Mouse (Mus musculus): ENCODE data around the gene Gm2075. TPM values are rescaled to one million over a fixed set of nuclear protein-coding genes. Genes with fewer than 3 reads are reported as not detected.
"Not testable (repeated sequence)": the region's sequence is repeated elsewhere in the genome, so short reads cannot be mapped to it uniquely, and the experiment has no call there.

The Gm2075 gene
- polyA plus RNA-seq (2012; rRNA removed): not detected in 2 replicates

GRCm38 (mm10) chr12:88011548-88011947 lies at the start of gene Gm2075:
Gene Gm2075 (plus strand): TSS chr12:88011848.
- DNase-seq (ENCODE audit: low read depth): not testable (repeated sequence)

GRCm38 (mm10) chr12:87984000-87984399 lies 27.6 kb upstream of the Gm2075 start:
- DNase-seq (ENCODE audit: low read depth): peak; percentile 2

DNA sequence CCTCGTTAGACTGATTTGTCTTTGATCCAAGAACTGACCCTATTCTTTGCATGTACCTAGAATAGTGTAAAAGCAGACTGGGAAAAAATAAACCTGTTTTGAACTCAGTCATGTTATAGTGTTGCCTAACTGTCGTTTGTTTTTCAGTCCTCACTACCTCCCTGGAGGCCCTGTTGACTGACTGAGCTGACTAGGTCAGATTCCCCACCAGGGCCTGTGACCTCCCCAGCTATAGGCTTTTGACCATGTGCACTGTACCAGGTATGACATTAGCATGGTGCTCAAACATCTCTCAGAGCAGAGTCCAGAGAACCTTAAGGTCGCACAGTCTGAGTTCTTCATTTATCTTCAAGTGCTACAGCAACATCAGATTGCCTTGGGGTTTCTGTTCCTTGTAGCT lies 7.5 kb upstream of the Gm2075 start:
- DNase-seq (ENCODE audit: low read depth): not testable (repeated sequence)

- not testable (repeated sequence) for DNase-seq (ENCODE audit: low read depth)
Observed at GRCm38 (mm10) chr12:88018671-88019070, 7.0 kb downstream of the Gm2075 start, which contains the start of gene Gm6803. Gene Gm6803 (minus strand): TSS chr12:88018771.

DNA sequence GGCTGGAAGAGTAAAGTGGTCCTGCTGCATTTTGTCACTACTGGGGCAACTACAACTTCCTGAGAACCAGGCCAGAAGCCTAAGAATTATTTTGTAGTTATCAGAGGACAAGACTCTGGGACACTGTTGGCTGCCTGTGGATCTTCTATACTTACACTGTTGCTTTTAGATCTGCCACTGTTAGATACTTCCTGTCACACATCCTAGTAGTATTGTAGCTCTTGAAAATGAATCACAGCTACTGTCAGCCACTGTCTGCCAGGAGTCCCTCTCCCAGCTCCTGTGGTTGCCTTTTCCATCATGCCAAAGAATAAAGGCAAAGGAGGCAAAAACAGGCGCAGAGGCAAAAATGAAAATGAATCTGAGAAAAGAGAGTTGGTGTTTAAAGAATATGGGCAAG lies 15.1 kb downstream of the Gm2075 start, which contains the start of gene Gm2056:
Gm2056 (plus strand) TSS at position 301 of the 400 bp plus-strand sequence.
- not testable (repeated sequence) for DNase-seq (ENCODE audit: low read depth)

- DNase-seq (ENCODE audit: low read depth): not testable (repeated sequence)
Observed at GRCm38 (mm10) chr12:88032250-88032649, 20.6 kb downstream of the Gm2075 start.

- DNase-seq (ENCODE audit: low read depth): not testable (repeated sequence)
Observed at GRCm38 (mm10) chr12:88039062-88039461, 27.4 kb downstream of the Gm2075 start.

DNA sequence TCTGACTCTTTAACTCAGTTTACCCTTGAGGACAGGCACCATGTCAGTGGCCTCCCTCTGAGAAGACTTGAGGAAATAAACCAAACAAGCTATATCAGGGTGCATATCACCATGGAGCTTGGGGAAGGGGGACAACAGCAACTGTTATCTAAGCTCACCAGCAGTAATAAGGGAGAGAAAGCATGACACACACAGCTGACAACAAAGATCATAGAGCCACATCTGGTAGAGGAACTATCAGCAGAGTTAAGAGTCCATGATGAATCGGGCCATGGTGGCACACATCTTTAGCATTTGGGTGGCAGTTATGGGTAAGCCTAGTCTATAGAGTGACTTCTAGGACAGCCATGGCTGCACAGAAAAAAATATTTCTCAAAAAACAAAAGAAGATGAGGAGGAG lies 28.1 kb downstream of the Gm2075 start:
- not testable (repeated sequence) for DNase-seq (ENCODE audit: low read depth)

GRCm38 (mm10) chr12:88045226-88045625 lies 33.6 kb downstream of the Gm2075 start:
- not testable (repeated sequence) for DNase-seq (ENCODE audit: low read depth)

Other genes starting within 250 kb of the Gm2075 start
- not detected in 2 replicates for gene Gm21319, start 236.1 kb upstream of the Gm2075 start, polyA plus RNA-seq (2012; rRNA removed)
- not detected in 2 replicates for gene Gm21936, start 216.3 kb upstream of the Gm2075 start, polyA plus RNA-seq (2012; rRNA removed)
- not detected in 2 replicates for gene BB287469, start 195.3 kb upstream of the Gm2075 start, polyA plus RNA-seq (2012; rRNA removed)
- gene Gm2001, start 169.5 kb upstream of the Gm2075 start, polyA plus RNA-seq (2012; rRNA removed): not detected in 2 replicates
- gene Gm2016, start 137.8 kb upstream of the Gm2075 start, polyA plus RNA-seq (2012; rRNA removed): not detected in 2 replicates
- gene Gm2022, start 116.5 kb upstream of the Gm2075 start, polyA plus RNA-seq (2012; rRNA removed): not detected in 2 replicates
- gene Gm2035, start 92.0 kb upstream of the Gm2075 start, polyA plus RNA-seq (2012; rRNA removed): not detected in 2 replicates
- gene Gm2042, start 57.8 kb upstream of the Gm2075 start, polyA plus RNA-seq (2012; rRNA removed): not detected in 2 replicates
- not detected in 2 replicates for gene Gm6803, start 6.9 kb downstream of the Gm2075 start, polyA plus RNA-seq (2012; rRNA removed)
- gene Gm2056, start 15.2 kb downstream of the Gm2075 start, polyA plus RNA-seq (2012; rRNA removed): not detected in 2 replicates
- not detected in 2 replicates for gene Gm16368, start 71.8 kb downstream of the Gm2075 start, polyA plus RNA-seq (2012; rRNA removed)
- gene Gm10436, start 170.3 kb downstream of the Gm2075 start, polyA plus RNA-seq (2012; rRNA removed): not detected in 2 replicates
- gene Gm8332, start 238.3 kb downstream of the Gm2075 start, polyA plus RNA-seq (2012; rRNA removed): not detected in 2 replicates

Measured in brain, embryonic 14.5 days (tissue).